Mouse (Mus musculus) adrenal gland, adult (tissue): ENCODE results near the gene Omp.

Experiments
- DNase-seq, 2 experiments: peaks; one replicate each; pipeline ENCODE4 v3.0.0; 2022 to 2023; ENCODE audit warnings: low spot score in 1 of 2; ENCODE audit not compliant: inconsistent age in 2 of 2

The Omp gene

GRCm38 (mm10) chr7:98171141-98172073, 26.1 kb upstream of the Omp start:
- no peak for DNase-seq

- peak in 1 of 2 experiments; percentile 27 for DNase-seq
Measured at GRCm38 (mm10) chr7:98164999-98165528, 19.8 kb upstream of the Omp start.

GRCm38 (mm10) chr7:98164382-98164998, 19.2 kb upstream of the Omp start:
- DNase-seq: no peak

- DNase-seq: peak; percentile 22 to 54
Measured at GRCm38 (mm10) chr7:98163700-98164099, 18.4 kb upstream of the Omp start.

- no peak for DNase-seq
Measured at GRCm38 (mm10) chr7:98162239-98162638, 16.9 kb upstream of the Omp start.

GRCm38 (mm10) chr7:98160041-98160740, 14.9 kb upstream of the Omp start:
- DNase-seq: no peak

GRCm38 (mm10) chr7:98158481-98158880, 13.2 kb upstream of the Omp start:
- no peak for DNase-seq

GRCm38 (mm10) chr7:98157636-98158332, 12.5 kb upstream of the Omp start:
- no peak for DNase-seq

- DNase-seq: peak; percentile 68 to 77
Measured at GRCm38 (mm10) chr7:98156280-98156665, 11.0 kb upstream of the Omp start.

- DNase-seq: peak; percentile 78 to 92
Measured at GRCm38 (mm10) chr7:98155546-98156279, 10.4 kb upstream of the Omp start.

- no peak for DNase-seq
Measured at GRCm38 (mm10) chr7:98153892-98154291, 8.6 kb upstream of the Omp start.

- no peak for DNase-seq
Measured at GRCm38 (mm10) chr7:98153345-98153744, 8.0 kb upstream of the Omp start.

GRCm38 (mm10) chr7:98152400-98152799, 7.1 kb upstream of the Omp start:
- DNase-seq: no peak

GRCm38 (mm10) chr7:98150525-98150924, 5.2 kb upstream of the Omp start:
- peak in 1 of 2 experiments; percentile 83 for DNase-seq

- peak in 1 of 2 experiments; percentile 35 for DNase-seq
Measured at GRCm38 (mm10) chr7:98149802-98150201, 4.5 kb upstream of the Omp start.

GRCm38 (mm10) chr7:98148721-98149407, 3.6 kb upstream of the Omp start:
- peak in 1 of 2 experiments; percentile 55 for DNase-seq

GRCm38 (mm10) chr7:98147766-98148165, 2.5 kb upstream of the Omp start:
- DNase-seq: peak; percentile 75 to 89

- peak; percentile 20 to 66 for DNase-seq
Measured at GRCm38 (mm10) chr7:98146447-98146845, 1.1 kb upstream of the Omp start.

GRCm38 (mm10) chr7:98145842-98146446, 642 bp upstream of the Omp start:
- DNase-seq: peak; percentile 22 to 53
